Mouse (Mus musculus) cerebellum, adult 2 months (tissue): ENCODE results near the gene Vmn1r87. TPM values are rescaled to one million over a fixed set of nuclear protein-coding genes. Genes with fewer than 3 reads are reported as not detected.
"Not testable (repeated sequence)": the region's sequence is repeated elsewhere in the genome, so short reads cannot be mapped to it uniquely, and the experiment has no call there.

Source experiments
- DNase-seq, 2 experiments: peaks; one replicate each; pipeline ENCODE4 v3.0.0; 2021
- H3K27ac ChIP-seq: fragments of 200-500 bp; 2 replicates; pipeline ENCODE4 v1.5.1; 2012; ENCODE audit warnings: low read length, control low read depth, inconsistent platforms; ENCODE audit not compliant: insufficient read depth
- H3K27me3 ChIP-seq: fragments of 200-500 bp; 2 replicates; pipeline ENCODE4 v1.6.1; 2012; ENCODE audit warnings: inconsistent platforms, mild to moderate bottlenecking, low read length, moderate library complexity; ENCODE audit not compliant: control insufficient read depth, insufficient read depth
- H3K4me1 ChIP-seq: fragments of 200-500 bp; 2 replicates; pipeline ENCODE4 v1.6.1; 2011; ENCODE audit warnings: low read length; ENCODE audit not compliant: control insufficient read depth, insufficient read depth
- H3K4me3 ChIP-seq: fragments of 200-500 bp; replicated peaks from 2 replicates; pipeline ENCODE3; 2011; ENCODE audit warnings: mild to moderate bottlenecking, low read depth, low read length, control low read depth; ENCODE audit not compliant: insufficient read depth
- CTCF ChIP-seq: fragments of 200-500 bp; IDR thresholded peaks from 2 replicates; pipeline ENCODE4 v1.5.1; 2011; ENCODE audit warnings: low read depth, mild to moderate bottlenecking, control low read depth, low read length, moderate library complexity, borderline replicate concordance; ENCODE audit not compliant: insufficient read depth
- POLR2A ChIP-seq: fragments of 200-500 bp; IDR thresholded peaks from 2 replicates; pipeline ENCODE4 v1.6.1; 2011; ENCODE audit warnings: low read length, control low read depth, borderline replicate concordance; ENCODE audit not compliant: insufficient read depth
- WGBS: fragments of 180-500 bp; shearing (Covaris S2); methylation state at CpG from one replicate; pipeline ENCODE4 v1.1.7; 2018; 5-methylcytosine and 5-hydroxymethylcytosine counted together
- polyA plus RNA-seq: library from polyadenylated mRNA; depleted of rRNA; stranded (reverse); fragments of >200 nt; gene quantifications from 2 replicates; pipeline ENCODE4 v1.2.3, GENCODE M21; 2012; rRNA removed

Vmn1r87 gene
- not detected in 2 replicates for polyA plus RNA-seq

GRCm38 (mm10) chr7:13140057-13140456, at the start of gene Vmn1r87:
Gene Vmn1r87, minus strand, starts transcription at chr7:13140157.
- H3K4me3 ChIP-seq: no peak within 1 kb of the TSS
- no peaks in the 10 kb centered on the region for H3K27me3 ChIP-seq
- no peak within 1 kb of the TSS for H3K27ac ChIP-seq
- H3K4me1 ChIP-seq: no peaks in the 10 kb centered on the region
- DNase-seq: no peak
- WGBS: 65% methylated on average over 1 of the region's 1 CpGs
- TF ChIP-seq CTCF (no peak), POLR2A (no peak)

DNA sequence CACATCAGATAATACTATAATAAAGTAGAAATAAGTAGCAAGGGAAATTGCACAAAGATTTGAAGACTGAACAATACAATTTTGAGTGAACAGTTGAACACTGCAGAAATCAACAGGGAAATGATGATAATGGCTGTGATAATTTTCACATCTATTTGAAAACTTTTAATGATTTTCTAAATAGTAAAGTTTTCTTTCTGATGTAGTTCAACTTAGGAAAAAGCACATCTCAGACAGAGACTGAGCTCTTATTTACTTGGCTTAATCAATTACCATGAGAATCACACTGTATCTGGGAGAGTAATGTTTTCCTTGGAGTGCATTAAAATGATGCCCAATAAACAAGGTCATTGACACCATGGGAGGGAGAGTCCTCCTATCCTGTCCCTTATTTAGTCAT, 19.3 kb upstream of the Vmn1r87 start, which contains the start of gene Vmn1r88:
Gene Vmn1r88 (plus strand): TSS at position 301 of the 400 bp plus-strand sequence.
- Histone ChIP-seq H3K27ac (no peak within 1 kb of the TSS), H3K4me1 (no peaks in the 10 kb centered on the region), H3K4me3 (no peak within 1 kb of the TSS), H3K27me3 (no peaks in the 10 kb centered on the region)
- DNase-seq: no peak
- TF ChIP-seq POLR2A (no peak), CTCF (no peak)

- no peaks in the 10 kb centered on the region for H3K27me3 ChIP-seq
- H3K4me1 ChIP-seq: no peaks in the 10 kb centered on the region
- TF ChIP-seq CTCF (no peak), POLR2A (no peak)
- H3K27ac ChIP-seq: no peak overlapping the region
- no peak for DNase-seq
- no peak overlapping the region for H3K4me3 ChIP-seq
Measured at GRCm38 (mm10) chr7:13137340-13137739, 2.6 kb downstream of the Vmn1r87 start.

DNA sequence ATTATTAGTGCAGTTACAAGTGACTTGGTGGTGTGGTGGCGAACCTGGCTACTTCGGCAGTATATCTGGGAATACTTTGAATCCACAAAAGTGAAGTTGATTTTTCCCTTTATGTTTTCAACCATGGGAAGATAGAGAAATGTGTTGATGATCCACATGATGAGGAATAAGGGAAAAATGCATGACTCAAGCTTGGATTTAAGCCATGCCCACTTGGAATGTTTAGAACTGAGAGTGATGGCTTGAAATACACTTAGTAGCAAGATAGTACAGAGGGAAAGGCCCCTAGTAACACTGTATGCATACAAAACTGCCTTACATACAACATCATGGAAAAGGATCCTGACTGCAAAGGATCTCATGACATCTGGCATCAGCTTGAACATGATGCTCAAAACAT, 8.1 kb downstream of the Vmn1r87 start:
- no peak for TF ChIP-seq CTCF
- no peak for TF ChIP-seq POLR2A
- no peak overlapping the region for H3K4me3 ChIP-seq
- no peaks in the 10 kb centered on the region for H3K27me3 ChIP-seq
- no peaks in the 10 kb centered on the region for H3K4me1 ChIP-seq
- WGBS: 85% methylated on average over 2 of the region's 2 CpGs
- H3K27ac ChIP-seq: no peak overlapping the region
- DNase-seq: no peak

- 3% methylated on average over 21 of the region's 34 CpGs for WGBS
- not testable (repeated sequence) for H3K4me3 ChIP-seq
Measured at GRCm38 (mm10) chr7:13123554-13124153, 16.3 kb downstream of the Vmn1r87 start.

DNA sequence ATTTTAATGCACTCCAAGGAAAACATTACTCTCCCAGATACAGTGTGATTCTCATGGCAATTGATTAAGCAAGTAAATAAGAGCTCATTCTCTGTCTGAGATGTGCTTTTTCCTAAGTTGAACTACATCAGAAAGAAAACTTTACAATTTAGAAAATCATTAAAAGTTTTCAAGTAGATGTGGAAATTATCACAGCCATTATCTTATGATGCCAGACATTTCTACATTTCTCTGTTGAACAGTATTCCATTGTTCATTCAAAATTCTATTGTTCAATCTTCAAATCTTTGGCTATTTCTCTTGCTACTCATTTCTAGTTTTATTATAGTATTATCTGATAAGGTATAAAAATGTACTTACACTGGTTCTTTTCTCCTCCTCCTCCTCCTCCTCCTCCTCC, 20.1 kb downstream of the Vmn1r87 start, which contains the start of gene Vmn1r86:
Gene Vmn1r86 (minus strand): TSS at position 101 of the 400 bp plus-strand sequence.
- no peak for TF ChIP-seq CTCF
- no peak for DNase-seq
- H3K4me1 ChIP-seq: no peaks in the 10 kb centered on the region

More at GRCm38 (mm10) chr7:13123554-13124153, 16.3 kb downstream of the Vmn1r87 start:
- DNase-seq: peak; percentile 3 to 24
- not testable (repeated sequence) for H3K4me1 ChIP-seq, H3K27ac ChIP-seq, H3K27me3 ChIP-seq

GRCm38 (mm10) chr7:13095073-13095472, 44.9 kb downstream of the Vmn1r87 start, which contains the start of gene Vmn1r85:
Gene Vmn1r85, minus strand, starts transcription at chr7:13095173.
- Histone ChIP-seq H3K27ac (no peak within 1 kb of the TSS), H3K4me1 (no peaks in the 10 kb centered on the region), H3K4me3 (no peak within 1 kb of the TSS), H3K27me3 (no peaks in the 10 kb centered on the region)
- no peak for DNase-seq
- WGBS: 44% methylated on average over 3 of the region's 3 CpGs
- TF ChIP-seq CTCF (no peak), POLR2A (no peak)

More for the DNA sequence above, 20.1 kb downstream of the Vmn1r87 start, which contains the start of gene Vmn1r86:
- H3K27ac ChIP-seq: no peak within 1 kb of the TSS
- no peak within 1 kb of the TSS for H3K4me3 ChIP-seq
- H3K27me3 ChIP-seq: no peaks in the 10 kb centered on the region

Other genes starting within 250 kb of the Vmn1r87 start
- gene Zscan22, start 242.3 kb downstream of the Vmn1r87 start, polyA plus RNA-seq: 13.1 and 14.0 TPM in 2 replicates
- 670 and 700 TPM in 2 replicates for gene Rps5, start 217.9 kb downstream of the Vmn1r87 start, polyA plus RNA-seq
- 2.6 and 3.5 TPM in 2 replicates for gene Rnf225, start 212.7 kb downstream of the Vmn1r87 start, polyA plus RNA-seq
- gene Zfp324, start 174.3 kb downstream of the Vmn1r87 start, polyA plus RNA-seq: 5.8 and 6.2 TPM in 2 replicates
- gene Zfp446, start 162.3 kb downstream of the Vmn1r87 start, polyA plus RNA-seq: 13.8 and 16.0 TPM in 2 replicates
- 1.7 and 2.1 TPM in 2 replicates for gene Slc27a5, start 142.0 kb downstream of the Vmn1r87 start, polyA plus RNA-seq
- gene Trim28, start 141.0 kb downstream of the Vmn1r87 start, polyA plus RNA-seq: 250 and 266 TPM in 2 replicates
- gene Zbtb45, start 130.1 kb downstream of the Vmn1r87 start, polyA plus RNA-seq: 31.9 and 33.5 TPM in 2 replicates
- gene Chmp2a, start 105.3 kb downstream of the Vmn1r87 start, polyA plus RNA-seq: 258 and 264 TPM in 2 replicates
- 376 and 405 TPM in 2 replicates for gene Ube2m, start 101.9 kb downstream of the Vmn1r87 start, polyA plus RNA-seq
- gene Mzf1, start 85.4 kb downstream of the Vmn1r87 start, polyA plus RNA-seq: 4.6 TPM in 2 replicates
- not detected in 2 replicates for gene Vmn1r85, start 45.0 kb downstream of the Vmn1r87 start, polyA plus RNA-seq
- gene Vmn1r86, start 20.2 kb downstream of the Vmn1r87 start, polyA plus RNA-seq: not detected in 2 replicates
- gene Vmn1r88, start 19.4 kb upstream of the Vmn1r87 start, polyA plus RNA-seq: not detected in 2 replicates
- gene Vmn1r89, start 72.9 kb upstream of the Vmn1r87 start, polyA plus RNA-seq: not detected in 2 replicates
- gene Lig1, start 137.1 kb upstream of the Vmn1r87 start, polyA plus RNA-seq: 12.6 and 13.4 TPM in 2 replicates
- gene Zswim9, start 138.6 kb upstream of the Vmn1r87 start, polyA plus RNA-seq: 11.0 and 11.3 TPM in 2 replicates
- 0.46 and 0.82 TPM in 2 replicates for gene Pla2g4c, start 184.5 kb upstream of the Vmn1r87 start, polyA plus RNA-seq